Mouse (Mus musculus) midbrain, embryonic 13.5 days (tissue): ENCODE results near the gene Mrpl51. TPM values are rescaled to one million over a fixed set of nuclear protein-coding genes. Genes with fewer than 3 reads are reported as not detected.

ENCODE experiments used
- ATAC-seq: fragments of 200-750 bp; cut with Nextera tagmentation; 2 replicates; pipeline ENCODE4 v1.8.0; 2017; ENCODE audit warnings: mild to moderate bottlenecking, moderate TSS enrichment, moderate library complexity
- H3K27ac ChIP-seq: fragments of 300-500 bp; sonication (generic); 2 replicates; pipeline ENCODE4 v1.5.1; 2015; ENCODE audit warnings: inconsistent platforms, mild to moderate bottlenecking, moderate library complexity
- H3K27me3 ChIP-seq: fragments of 300-500 bp; sonication (generic); 2 replicates; pipeline ENCODE4 v1.6.1; 2015; ENCODE audit warnings: mild to moderate bottlenecking, inconsistent platforms
- H3K36me3 ChIP-seq: fragments of 300-500 bp; sonication (generic); 2 replicates; pipeline ENCODE4 v1.6.1; 2015; ENCODE audit warnings: mild to moderate bottlenecking, inconsistent platforms
- H3K4me1 ChIP-seq: fragments of 300-500 bp; sonication (generic); replicated peaks from 2 replicates; pipeline ENCODE4 v1.6.1; 2015; ENCODE audit warnings: inconsistent platforms
- H3K4me2 ChIP-seq: fragments of 300-500 bp; sonication (generic); replicated peaks from 2 replicates; pipeline ENCODE4 v1.6.1; 2015; ENCODE audit warnings: moderate library complexity, mild to moderate bottlenecking, inconsistent platforms
- H3K4me3 ChIP-seq: fragments of 300-500 bp; sonication (generic); replicated peaks from 2 replicates; pipeline ENCODE4 v1.5.1; 2015; ENCODE audit warnings: mild to moderate bottlenecking, inconsistent platforms
- H3K9ac ChIP-seq: fragments of 300-500 bp; sonication (generic); replicated peaks from 2 replicates; pipeline ENCODE4 v1.6.1; 2015; ENCODE audit warnings: mild to moderate bottlenecking, inconsistent platforms
- H3K9me3 ChIP-seq: fragments of 300-500 bp; sonication (generic); 2 replicates; pipeline ENCODE4 v1.6.1; 2016; ENCODE audit warnings: mild to moderate bottlenecking, inconsistent platforms
- WGBS: fragments of 180-500 bp; shearing (Covaris S2); methylation state at CpG from one replicate; pipeline ENCODE4 v1.1.7; 2015; 5-methylcytosine and 5-hydroxymethylcytosine counted together
- polyA plus RNA-seq: library from polyadenylated mRNA; unstranded; fragments of >200 nt; fragmentation: Nextera tagmentation; extraction: Ambion mirVana; gene quantifications from 2 replicates; pipeline ENCODE4 v1.2.1, GENCODE M21; 2015

The Mrpl51 gene
- polyA plus RNA-seq, 1 experiment from 2014 or later = 165 TPM

- WGBS = 84% methylated on average over 5 of the region's 5 CpGs
- Histone ChIP-seq H3K4me1 (peaks cover 23% of the 10 kb centered on the region), H3K4me3 (no peak overlapping the region), H3K27ac (no peak overlapping the region), H3K27me3 (no peaks in the 10 kb centered on the region), H3K4me2 (no peak overlapping the region), H3K9ac (no peak overlapping the region), H3K36me3 (peaks cover 19% of the 10 kb centered on the region), H3K9me3 (no peaks in the 10 kb centered on the region)
- no peak for ATAC-seq
These were observed 5.6 kb downstream of the Mrpl51 start for GRCm38 (mm10) chr6:125197166-125197565.

DNA sequence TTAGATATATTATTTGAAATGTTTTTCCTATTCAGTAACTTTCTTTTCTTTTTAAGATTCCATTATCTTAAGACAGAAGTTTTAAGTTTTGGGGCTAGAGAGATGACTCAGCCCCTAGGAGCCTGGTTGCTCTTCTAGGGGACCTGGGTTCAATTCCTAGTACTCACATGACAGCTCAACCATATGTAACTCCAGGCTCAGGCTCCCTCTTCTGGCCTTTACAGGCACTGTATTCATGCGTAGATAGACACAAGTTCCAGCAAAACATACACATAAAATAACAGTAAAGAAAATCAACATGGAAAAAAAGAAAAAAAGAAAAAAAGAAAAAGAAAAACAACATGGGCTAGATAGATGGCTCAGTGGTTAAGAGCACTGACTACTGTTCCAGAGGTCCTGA lies 18.8 kb downstream of the Mrpl51 start:
- no peaks in the 10 kb centered on the region for H3K9me3 ChIP-seq
- no peak overlapping the region for H3K4me3 ChIP-seq
- no peak overlapping the region for H3K9ac ChIP-seq
- H3K27ac ChIP-seq = no peak overlapping the region
- WGBS = 79% methylated on average over 1 of the region's 1 CpGs
- peaks cover 30% of the 10 kb centered on the region for H3K27me3 ChIP-seq
- H3K36me3 ChIP-seq = no peaks in the 10 kb centered on the region
- no peaks in the 10 kb centered on the region for H3K4me1 ChIP-seq
- H3K4me2 ChIP-seq = no peak overlapping the region
- ATAC-seq = no peak

DNA sequence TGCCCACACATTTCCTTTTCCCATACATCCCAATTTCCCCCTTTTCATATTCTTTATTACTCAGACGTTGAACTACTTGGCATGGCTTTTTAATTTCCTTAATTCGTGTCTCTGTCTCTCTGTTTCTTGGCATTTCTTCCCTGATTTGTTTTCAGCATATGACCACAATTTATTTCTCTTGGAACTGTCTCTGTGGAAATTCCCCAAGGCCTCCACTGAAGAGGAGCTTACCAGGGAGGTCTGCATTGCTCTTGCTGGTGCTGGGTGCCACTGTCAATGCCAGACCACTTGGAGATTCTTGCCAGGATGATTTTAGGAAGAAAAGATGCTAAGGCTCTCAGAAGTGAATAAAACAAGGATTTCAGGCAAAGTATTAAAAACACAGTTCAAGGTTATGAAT lies 21.0 kb downstream of the Mrpl51 start:
- WGBS = 56% methylated on average over 2 of the region's 2 CpGs
- H3K4me1 ChIP-seq = peaks cover 11% of the 10 kb centered on the region

DNA sequence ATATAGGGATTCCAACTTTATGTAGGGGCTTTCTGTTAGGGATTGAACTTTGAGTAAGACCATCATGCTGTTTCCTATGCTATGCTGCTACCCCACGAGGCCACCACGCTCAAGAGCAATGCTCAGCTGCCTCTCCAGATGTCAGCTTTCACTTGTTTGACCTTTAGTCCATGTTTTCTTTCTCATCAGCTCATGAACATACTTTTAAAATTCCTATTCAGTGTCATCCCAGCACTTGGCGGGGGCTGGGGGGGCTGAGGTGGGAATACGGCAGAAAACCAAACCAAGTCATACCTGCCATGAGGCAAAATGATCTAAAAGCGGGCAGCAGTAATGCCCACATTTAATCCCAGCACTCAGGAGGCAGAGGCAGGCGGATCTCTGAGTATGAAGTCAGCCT lies 21.5 kb downstream of the Mrpl51 start:
- no peak overlapping the region for H3K4me3 ChIP-seq
- no peaks in the 10 kb centered on the region for H3K36me3 ChIP-seq
- no peak overlapping the region for H3K9ac ChIP-seq
- ATAC-seq = no peak
- H3K27ac ChIP-seq = no peak overlapping the region
- H3K9me3 ChIP-seq = no peaks in the 10 kb centered on the region
- H3K27me3 ChIP-seq = peaks cover 37% of the 10 kb centered on the region
- 76% methylated on average over 6 of the region's 6 CpGs for whole genome bisulfite sequencing
- H3K4me2 ChIP-seq = no peak overlapping the region
- peaks cover 11% of the 10 kb centered on the region for H3K4me1 ChIP-seq

More for the DNA sequence above, 21.0 kb downstream of the Mrpl51 start:
- Histone ChIP-seq H3K9ac (no peak overlapping the region), H3K27ac (no peak overlapping the region), H3K4me3 (no peak overlapping the region), H3K27me3 (peaks cover 37% of the 10 kb centered on the region), H3K36me3 (no peaks in the 10 kb centered on the region), H3K4me2 (no peak overlapping the region), H3K9me3 (no peaks in the 10 kb centered on the region)
- ATAC-seq = no peak

DNA sequence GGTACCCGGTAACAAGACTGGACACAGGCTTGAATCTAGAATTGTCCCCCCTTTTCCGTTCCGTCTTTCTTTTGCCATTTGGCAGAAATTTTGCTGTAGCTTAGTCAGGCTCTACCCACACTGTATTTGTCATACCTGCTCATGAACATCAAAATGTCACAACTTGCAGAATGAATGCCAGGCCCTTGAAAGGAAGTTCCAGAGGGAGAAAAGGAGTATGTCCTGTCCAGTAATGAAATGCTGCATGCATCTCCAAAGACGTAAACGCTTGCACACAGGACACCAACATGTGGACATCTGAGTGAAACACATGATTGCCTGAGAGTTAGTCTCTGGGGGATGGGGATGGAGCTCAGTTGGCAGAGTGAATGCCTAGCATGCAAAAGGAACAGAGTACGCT lies 22.1 kb downstream of the Mrpl51 start:
- Histone ChIP-seq H3K27me3 (peaks cover 37% of the 10 kb centered on the region), H3K27ac (no peak overlapping the region), H3K4me2 (no peak overlapping the region), H3K4me1 (peaks cover 11% of the 10 kb centered on the region), H3K4me3 (no peak overlapping the region), H3K9me3 (no peaks in the 10 kb centered on the region), H3K36me3 (no peaks in the 10 kb centered on the region), H3K9ac (no peak overlapping the region)
- 79% methylated on average over 6 of the region's 6 CpGs for WGBS
- ATAC-seq = no peak

DNA sequence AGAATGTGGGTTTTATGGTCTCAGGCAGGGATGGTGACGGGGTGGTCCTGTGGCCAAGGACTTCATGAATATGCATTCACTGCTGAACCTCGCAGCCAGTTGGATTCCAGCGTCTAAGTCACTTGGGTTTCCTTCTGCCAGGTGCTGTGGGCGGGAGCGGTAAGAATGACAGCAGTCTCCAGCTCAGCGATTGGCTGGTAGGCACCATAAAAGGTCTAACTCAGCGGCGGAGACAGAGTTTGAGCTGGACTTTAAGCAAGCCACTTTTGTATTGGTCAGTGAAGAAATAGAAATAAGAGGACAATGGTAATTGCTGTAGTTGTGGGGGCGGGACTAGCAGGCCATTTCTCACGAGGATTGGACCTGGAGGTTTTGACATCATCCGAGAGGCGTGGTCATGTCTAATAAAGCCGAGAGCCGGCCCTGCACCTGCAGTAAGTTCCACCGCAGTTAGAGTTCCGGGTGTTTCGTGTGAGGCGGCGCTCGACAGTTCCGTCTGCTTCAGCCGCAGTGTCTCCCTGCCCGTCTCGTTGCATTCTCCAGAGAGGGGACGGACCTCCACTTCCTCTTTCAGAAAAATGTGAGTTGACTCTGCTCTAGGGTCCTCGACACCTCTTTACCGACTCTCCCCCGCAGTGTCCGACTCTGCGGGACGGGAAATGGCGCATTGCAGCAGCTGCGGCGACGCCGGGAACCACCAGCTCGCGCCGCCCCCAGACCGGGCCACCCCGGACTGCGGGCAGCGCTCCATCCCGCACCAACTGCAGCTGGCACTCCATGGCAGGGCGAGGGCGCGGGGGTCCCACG lies 23.8 kb downstream of the Mrpl51 start, which contains the start of gene Vamp1:
TSS of gene Vamp1 (plus strand) at position 404 of the 807 bp plus-strand sequence.
- H3K27ac ChIP-seq = peak within 1 kb of the TSS; percentile 77
- H3K9me3 ChIP-seq = no peaks in the 10 kb centered on the region
- H3K36me3 ChIP-seq = no peaks in the 10 kb centered on the region; the same call in 1 of the 2 replicates
- peak; percentile 97 for ATAC-seq
- H3K9ac ChIP-seq = peak within 1 kb of the TSS; percentile 79
- peak within 1 kb of the TSS; percentile 95 for H3K4me2 ChIP-seq
- under 1% methylated on average over 48 of the region's 48 CpGs for WGBS
- peaks cover 33% of the 10 kb centered on the region for H3K27me3 ChIP-seq
- peaks cover 11% of the 10 kb centered on the region for H3K4me1 ChIP-seq
- H3K4me3 ChIP-seq = peak within 1 kb of the TSS; percentile 72

- Histone ChIP-seq H3K4me2 (peak overlapping the region; percentile 95; the same call in 1 of the 2 replicates), H3K4me1 (peaks cover 11% of the 10 kb centered on the region), H3K9me3 (no peaks in the 10 kb centered on the region), H3K9ac (peak overlapping the region; percentile 79; the same call in 1 of the 2 replicates), H3K36me3 (no peaks in the 10 kb centered on the region; the same call in 1 of the 2 replicates), H3K27me3 (peaks cover 28% of the 10 kb centered on the region), H3K4me3 (peak overlapping the region; percentile 72), H3K27ac (no peak overlapping the region)
- no peak for ATAC-seq
- 83% methylated on average over 2 of the region's 2 CpGs for WGBS
These were observed 25.3 kb downstream of the Mrpl51 start for GRCm38 (mm10) chr6:125216898-125217297.

- no peak overlapping the region for H3K4me3 ChIP-seq
- peaks cover 20% of the 10 kb centered on the region for H3K27me3 ChIP-seq
- no peaks in the 10 kb centered on the region; the same call in 1 of the 2 replicates for H3K36me3 ChIP-seq
- no peak overlapping the region for H3K9ac ChIP-seq
- ATAC-seq = no peak
- H3K27ac ChIP-seq = no peak overlapping the region
- no peak overlapping the region for H3K4me2 ChIP-seq
- peaks cover 11% of the 10 kb centered on the region for H3K4me1 ChIP-seq
- H3K9me3 ChIP-seq = no peaks in the 10 kb centered on the region
- WGBS = 90% methylated on average over 11 of the region's 11 CpGs
These were observed 26.3 kb downstream of the Mrpl51 start for GRCm38 (mm10) chr6:125217899-125218298.

- H3K27me3 ChIP-seq = peaks cover 10% of the 10 kb centered on the region; the same call in 1 of the 2 replicates
- no peak overlapping the region for H3K4me3 ChIP-seq
- no peak overlapping the region for H3K4me2 ChIP-seq
- no peak overlapping the region for H3K9ac ChIP-seq
- no peaks in the 10 kb centered on the region for H3K9me3 ChIP-seq
- WGBS = 84% methylated on average over 4 of the region's 4 CpGs
- H3K36me3 ChIP-seq = no peaks in the 10 kb centered on the region; the same call in 1 of the 2 replicates
- H3K27ac ChIP-seq = no peak overlapping the region
- peaks cover 11% of the 10 kb centered on the region for H3K4me1 ChIP-seq
- no peak for ATAC-seq
These were observed 27.4 kb downstream of the Mrpl51 start for GRCm38 (mm10) chr6:125218963-125219362.

- no peak for ATAC-seq
- H3K9ac ChIP-seq = no peak overlapping the region
- WGBS = 90% methylated on average over 20 of the region's 20 CpGs
These were observed 29.6 kb downstream of the Mrpl51 start for GRCm38 (mm10) chr6:125221115-125221745.

DNA sequence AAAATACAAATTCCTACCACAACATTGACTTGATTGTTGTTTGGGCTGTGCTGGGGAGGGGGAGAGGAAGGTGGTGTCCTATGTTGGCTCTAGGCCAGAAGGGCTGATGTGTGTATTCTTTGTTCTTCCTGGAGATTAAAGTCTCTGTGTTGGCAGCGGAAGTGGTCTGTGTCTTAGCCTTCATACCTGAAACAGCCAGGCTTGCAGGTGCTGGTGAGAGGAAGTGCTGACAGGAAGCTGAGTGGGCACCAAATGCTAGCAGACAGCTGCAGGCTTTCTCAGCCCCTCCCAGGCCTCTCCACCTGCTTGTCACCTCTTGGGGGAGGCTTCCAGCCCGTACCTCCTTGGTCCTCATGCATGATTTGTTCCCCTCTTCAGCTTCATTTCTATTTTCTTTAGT lies 30.5 kb downstream of the Mrpl51 start:
- no peak for ATAC-seq
- WGBS = 80% methylated on average over 2 of the region's 2 CpGs
- Histone ChIP-seq H3K9ac (no peak overlapping the region), H3K4me3 (no peak overlapping the region), H3K36me3 (peaks cover 10% of the 10 kb centered on the region), H3K27me3 (no peaks in the 10 kb centered on the region), H3K27ac (no peak overlapping the region), H3K4me2 (no peak overlapping the region), H3K9me3 (no peaks in the 10 kb centered on the region), H3K4me1 (no peaks in the 10 kb centered on the region)

More at GRCm38 (mm10) chr6:125221115-125221745, 29.6 kb downstream of the Mrpl51 start:
- Histone ChIP-seq H3K27ac (no peak overlapping the region), H3K4me3 (no peak overlapping the region), H3K9me3 (no peaks in the 10 kb centered on the region), H3K27me3 (peaks cover 7% of the 10 kb centered on the region; the same call in 1 of the 2 replicates), H3K36me3 (peaks cover 10% of the 10 kb centered on the region), H3K4me2 (no peak overlapping the region), H3K4me1 (peaks cover 6% of the 10 kb centered on the region)

- Histone ChIP-seq H3K9ac (no peak overlapping the region), H3K36me3 (peaks cover 10% of the 10 kb centered on the region), H3K9me3 (no peaks in the 10 kb centered on the region), H3K4me2 (no peak overlapping the region), H3K4me1 (no peaks in the 10 kb centered on the region), H3K4me3 (no peak overlapping the region), H3K27me3 (no peaks in the 10 kb centered on the region), H3K27ac (no peak overlapping the region)
- whole genome bisulfite sequencing = 93% methylated on average over 3 of the region's 3 CpGs
- no peak for ATAC-seq
These were observed 31.0 kb downstream of the Mrpl51 start for GRCm38 (mm10) chr6:125222577-125222976.
